Mouse (Mus musculus) limb, embryonic 15.5 days (tissue): ENCODE measurements at regions not wholly inside any gene's neighbourhood (a gene's known extent, or its start where the extent isn't known, plus 50 kb on each side); places are given as distances from the start of the nearest gene placed in this dataset.

ENCODE experiments used
- ATAC-seq: fragments of 200-750 bp; cut with Nextera tagmentation; 2 replicates; pipeline ENCODE4 v1.8.0; 2017; ENCODE audit warnings: low read depth, moderate TSS enrichment; ENCODE audit not compliant: insufficient number of reproducible peaks, low FRiP score, low TSS enrichment
- H3K27ac ChIP-seq: fragments of 300-500 bp; sonication (generic); 2 replicates; pipeline ENCODE4 v1.5.1; 2015; ENCODE audit warnings: moderate library complexity, mild to moderate bottlenecking, inconsistent platforms
- H3K27me3 ChIP-seq: fragments of 300-500 bp; sonication (generic); 2 replicates; pipeline ENCODE4 v1.6.1; 2015; ENCODE audit warnings: inconsistent platforms
- H3K36me3 ChIP-seq: fragments of 300-500 bp; sonication (generic); 2 replicates; pipeline ENCODE4 v1.6.1; 2015; ENCODE audit warnings: inconsistent platforms
- H3K4me1 ChIP-seq: fragments of 300-500 bp; sonication (generic); 2 replicates; pipeline ENCODE4 v1.6.1; 2015; ENCODE audit warnings: inconsistent platforms
- H3K4me2 ChIP-seq: fragments of 300-500 bp; sonication (generic); 2 replicates; pipeline ENCODE4 v1.6.1; 2015; ENCODE audit warnings: mild to moderate bottlenecking, inconsistent platforms
- H3K4me3 ChIP-seq: fragments of 300-500 bp; sonication (generic); 2 replicates; pipeline ENCODE4 v1.5.1; 2015; ENCODE audit warnings: mild to moderate bottlenecking, inconsistent platforms
- H3K9ac ChIP-seq: fragments of 300-500 bp; sonication (generic); 2 replicates; pipeline ENCODE4 v1.6.1; 2015; ENCODE audit warnings: inconsistent platforms
- H3K9me3 ChIP-seq: fragments of 300-500 bp; sonication (generic); 2 replicates; pipeline ENCODE4 v1.6.1; 2016; ENCODE audit warnings: inconsistent platforms
- WGBS: fragments of 180-500 bp; shearing (Covaris S2); methylation state at CpG from one replicate; pipeline ENCODE4 v1.1.7; 2015; 5-methylcytosine and 5-hydroxymethylcytosine counted together

DNA sequence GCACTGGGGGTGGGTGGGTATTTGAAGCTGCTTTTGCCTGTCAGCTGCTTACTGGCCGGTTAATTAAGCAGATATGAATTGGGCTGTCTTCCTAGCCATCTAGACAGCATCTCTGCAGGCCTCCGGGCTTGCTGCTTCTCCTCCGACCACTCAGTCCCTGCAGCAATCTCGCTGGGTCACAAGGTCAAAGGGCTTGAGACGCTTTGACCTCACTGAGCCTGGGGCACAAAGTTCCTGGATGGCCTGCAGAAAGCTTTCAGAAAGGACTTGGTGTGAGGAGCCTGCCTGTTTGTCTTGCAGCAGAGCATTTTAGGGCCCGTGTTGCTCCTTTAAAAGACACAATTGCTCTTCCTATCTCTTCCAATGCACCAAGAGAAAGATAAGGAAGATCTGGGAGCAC, 83.7 kb upstream of the Ppp2r5a start:
- no peaks in the 10 kb centered on the region for H3K9me3 ChIP-seq
- no peak for ATAC-seq
- H3K9ac ChIP-seq = no peak overlapping the region
- no peaks in the 10 kb centered on the region for H3K36me3 ChIP-seq
- no peak overlapping the region for H3K27ac ChIP-seq
- 41% methylated on average over 6 of the region's 6 CpGs for WGBS
- H3K27me3 ChIP-seq = no peaks in the 10 kb centered on the region
- no peaks in the 10 kb centered on the region; the same call in 1 of the 2 replicates for H3K4me1 ChIP-seq
- H3K4me3 ChIP-seq = no peak overlapping the region
- H3K4me2 ChIP-seq = no peak overlapping the region

- WGBS = 82% methylated on average over 8 of the region's 8 CpGs
- Histone ChIP-seq H3K4me3 (no peak overlapping the region), H3K4me1 (no peaks in the 10 kb centered on the region), H3K36me3 (no peaks in the 10 kb centered on the region), H3K27ac (peak overlapping the region; percentile 18; the same call in 1 of the 2 replicates), H3K27me3 (no peaks in the 10 kb centered on the region), H3K9me3 (no peaks in the 10 kb centered on the region), H3K9ac (no peak overlapping the region), H3K4me2 (no peak overlapping the region)
- no peak; the same call in 1 of the 2 replicates for ATAC-seq
These were observed 81.8 kb upstream of the Ppp2r5a start for GRCm38 (mm10) chr1:191484726-191485425.

- Histone ChIP-seq H3K9ac (no peak overlapping the region), H3K27ac (no peak overlapping the region), H3K4me2 (no peak overlapping the region), H3K27me3 (no peaks in the 10 kb centered on the region), H3K36me3 (no peaks in the 10 kb centered on the region), H3K9me3 (no peaks in the 10 kb centered on the region), H3K4me1 (no peaks in the 10 kb centered on the region), H3K4me3 (no peak overlapping the region)
- 61% methylated on average over 13 of the region's 13 CpGs for WGBS
- peak; percentile 35; the same call in 1 of the 2 replicates for ATAC-seq
These were observed 76.9 kb upstream of the Ppp2r5a start for GRCm38 (mm10) chr1:191479906-191480379.

- Histone ChIP-seq H3K4me1 (peaks cover 9% of the 10 kb centered on the region), H3K4me2 (no peak overlapping the region), H3K9ac (no peak overlapping the region), H3K9me3 (no peaks in the 10 kb centered on the region), H3K36me3 (no peaks in the 10 kb centered on the region), H3K27me3 (no peaks in the 10 kb centered on the region), H3K27ac (no peak overlapping the region), H3K4me3 (no peak overlapping the region)
- no peak for ATAC-seq
- WGBS = 78% methylated on average over 5 of the region's 5 CpGs
These were observed 69.5 kb upstream of the Ppp2r5a start for GRCm38 (mm10) chr1:191472551-191472950.

DNA sequence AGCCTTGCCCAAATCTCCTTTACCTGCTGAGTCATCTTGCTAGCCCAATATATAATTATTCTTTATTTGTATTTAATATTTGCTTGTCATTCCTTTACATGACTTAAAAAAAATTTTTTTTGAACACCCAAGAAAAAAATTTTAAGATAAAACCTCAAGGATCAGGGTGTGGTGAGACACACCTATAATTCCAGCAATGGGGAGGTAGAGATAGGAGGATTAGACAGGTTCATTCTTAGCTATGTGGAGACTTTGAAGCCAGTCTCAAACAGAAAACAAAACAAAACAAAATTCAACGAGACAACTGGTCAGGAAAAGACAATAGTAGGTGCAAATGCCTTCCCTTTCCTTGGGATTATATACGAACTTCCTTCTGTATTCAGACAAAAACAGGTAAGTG, 68.4 kb upstream of the Ppp2r5a start:
- 64% methylated on average over 2 of the region's 2 CpGs for WGBS
- H3K9ac ChIP-seq = no peak overlapping the region
- H3K9me3 ChIP-seq = no peaks in the 10 kb centered on the region
- ATAC-seq = no peak
- no peaks in the 10 kb centered on the region for H3K36me3 ChIP-seq
- no peak overlapping the region for H3K4me2 ChIP-seq
- H3K4me1 ChIP-seq = peaks cover 9% of the 10 kb centered on the region
- H3K27ac ChIP-seq = no peak overlapping the region
- H3K27me3 ChIP-seq = no peaks in the 10 kb centered on the region
- H3K4me3 ChIP-seq = no peak overlapping the region

GRCm38 (mm10) chr1:191470190-191470985, 67.3 kb upstream of the Ppp2r5a start:
- Histone ChIP-seq H3K27ac (peak overlapping the region; percentile 18; the same call in 1 of the 2 replicates), H3K27me3 (no peaks in the 10 kb centered on the region), H3K4me2 (no peak overlapping the region), H3K36me3 (no peaks in the 10 kb centered on the region), H3K4me1 (peaks cover 9% of the 10 kb centered on the region), H3K4me3 (no peak overlapping the region), H3K9ac (no peak overlapping the region), H3K9me3 (no peaks in the 10 kb centered on the region)
- ATAC-seq = 0 out of 2 replicates have a peak, but pooled peaks have one; percentile 35
- 30% methylated on average over 13 of the region's 13 CpGs for WGBS

GRCm38 (mm10) chr1:191468837-191469529, 65.9 kb upstream of the Ppp2r5a start:
- no peak for ATAC-seq
- H3K4me2 ChIP-seq = no peak overlapping the region
- no peak overlapping the region for H3K27ac ChIP-seq
- no peaks in the 10 kb centered on the region for H3K36me3 ChIP-seq
- H3K4me1 ChIP-seq = peaks cover 9% of the 10 kb centered on the region
- WGBS = 55% methylated on average over 4 of the region's 4 CpGs
- no peaks in the 10 kb centered on the region for H3K27me3 ChIP-seq
- no peak overlapping the region for H3K9ac ChIP-seq
- H3K9me3 ChIP-seq = no peaks in the 10 kb centered on the region
- H3K4me3 ChIP-seq = no peak overlapping the region

- H3K27me3 ChIP-seq = no peaks in the 10 kb centered on the region
- no peak overlapping the region for H3K4me2 ChIP-seq
- 84% methylated on average over 3 of the region's 3 CpGs for WGBS
- H3K9ac ChIP-seq = no peak overlapping the region
- ATAC-seq = no peak
- no peak overlapping the region for H3K27ac ChIP-seq
- H3K9me3 ChIP-seq = no peaks in the 10 kb centered on the region
- no peaks in the 10 kb centered on the region for H3K36me3 ChIP-seq
- no peak overlapping the region for H3K4me3 ChIP-seq
- peaks cover 16% of the 10 kb centered on the region for H3K4me1 ChIP-seq
These were observed 63.2 kb upstream of the Ppp2r5a start for GRCm38 (mm10) chr1:191466261-191466660.

DNA sequence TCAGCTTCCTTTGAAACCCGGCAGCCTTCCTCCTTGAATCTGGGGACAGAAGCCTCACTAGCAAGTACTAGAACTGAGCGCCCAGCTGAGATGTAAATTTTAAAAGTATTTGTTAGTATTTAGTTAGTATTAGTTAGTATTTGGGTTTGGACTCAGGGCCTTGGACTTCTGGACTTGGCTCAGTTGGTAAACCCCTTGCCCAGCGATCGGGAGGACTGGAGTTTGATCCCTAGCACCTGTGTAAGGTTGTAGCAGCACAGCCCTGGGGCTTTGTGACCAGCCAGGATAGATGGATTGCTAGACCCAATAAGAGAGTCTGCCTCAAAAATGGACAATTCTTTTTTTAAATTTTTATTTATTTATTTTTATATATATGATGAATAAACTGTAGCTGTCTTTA, 62.7 kb upstream of the Ppp2r5a start:
- H3K27me3 ChIP-seq = no peaks in the 10 kb centered on the region
- H3K4me2 ChIP-seq = no peak overlapping the region
- 92% methylated on average over 4 of the region's 4 CpGs for WGBS
- H3K36me3 ChIP-seq = no peaks in the 10 kb centered on the region
- H3K9ac ChIP-seq = no peak overlapping the region
- no peaks in the 10 kb centered on the region for H3K9me3 ChIP-seq
- ATAC-seq = no peak
- H3K4me3 ChIP-seq = no peak overlapping the region
- no peak overlapping the region for H3K27ac ChIP-seq
- H3K4me1 ChIP-seq = peaks cover 15% of the 10 kb centered on the region

DNA sequence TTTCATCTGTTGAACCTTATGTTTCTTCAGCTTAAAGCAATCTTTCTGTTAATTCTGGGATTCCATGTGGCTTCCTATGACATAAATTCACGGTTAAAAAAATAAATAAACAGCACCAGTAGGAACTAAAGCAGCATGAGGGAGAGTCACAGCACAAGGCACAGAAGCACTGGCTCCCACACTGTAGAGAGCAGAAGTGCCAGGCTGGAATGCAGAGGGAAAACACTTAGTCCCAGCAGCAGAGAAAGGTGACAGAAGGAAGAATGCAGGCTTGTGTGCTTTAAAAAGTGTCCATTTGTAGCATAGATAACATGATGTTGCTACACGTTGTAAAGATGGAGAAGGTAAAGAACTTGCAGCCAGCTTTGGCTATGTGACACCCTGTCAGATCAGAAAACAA, 62.1 kb upstream of the Ppp2r5a start:
- H3K4me2 ChIP-seq = no peak overlapping the region
- ATAC-seq = no peak
- H3K36me3 ChIP-seq = no peaks in the 10 kb centered on the region
- no peak overlapping the region for H3K9ac ChIP-seq
- H3K4me1 ChIP-seq = peaks cover 9% of the 10 kb centered on the region
- H3K27ac ChIP-seq = no peak overlapping the region
- no peaks in the 10 kb centered on the region for H3K27me3 ChIP-seq
- H3K9me3 ChIP-seq = no peaks in the 10 kb centered on the region
- H3K4me3 ChIP-seq = no peak overlapping the region
- 46% methylated on average over 2 of the region's 2 CpGs for WGBS

- Histone ChIP-seq H3K4me2 (0 out of 2 replicates have a peak overlapping the region, but pooled peaks have one; percentile 22), H3K27ac (peak overlapping the region; percentile 47; the same call in 1 of the 2 replicates), H3K4me1 (peaks cover 12% of the 10 kb centered on the region; the same call in 1 of the 2 replicates), H3K36me3 (no peaks in the 10 kb centered on the region), H3K27me3 (no peaks in the 10 kb centered on the region), H3K4me3 (no peak overlapping the region), H3K9ac (no peak overlapping the region), H3K9me3 (no peaks in the 10 kb centered on the region)
- no peak for ATAC-seq
- WGBS = 12% methylated on average over 9 of the region's 9 CpGs
These were observed 58.9 kb upstream of the Ppp2r5a start for GRCm38 (mm10) chr1:191461811-191462491.
